Mouse (Mus musculus) hindbrain, embryonic 10.5 days (tissue): Measurements from ENCODE around the gene Adam10. TPM values are rescaled to one million over a fixed set of nuclear protein-coding genes. Genes with fewer than 3 reads are reported as not detected.

Experiments
- DNase-seq: peaks from one replicate; pipeline ENCODE4 v3.0.0-alpha.2; 2017; ENCODE audit warnings: low spot score
- H3K27ac ChIP-seq: fragments of 300-500 bp; sonication (generic); 2 replicates; pipeline ENCODE4 v1.5.1; 2016; ENCODE audit warnings: mild to moderate bottlenecking, moderate library complexity
- H3K27me3 ChIP-seq: fragments of 300-500 bp; sonication (generic); 2 replicates; pipeline ENCODE4 v1.6.1; 2016; ENCODE audit warnings: mild to moderate bottlenecking; ENCODE audit not compliant: poor library complexity, insufficient read depth, severe bottlenecking
- H3K36me3 ChIP-seq: fragments of 300-500 bp; sonication (generic); 2 replicates; pipeline ENCODE4 v1.6.1; 2016; ENCODE audit warnings: mild to moderate bottlenecking, moderate library complexity
- H3K4me1 ChIP-seq: fragments of 300-500 bp; sonication (generic); replicated peaks from 2 replicates; pipeline ENCODE4 v1.6.1; 2016; ENCODE audit warnings: mild to moderate bottlenecking
- H3K4me3 ChIP-seq: fragments of 300-500 bp; sonication (generic); 2 replicates; pipeline ENCODE4 v1.5.1; 2016; ENCODE audit warnings: mild to moderate bottlenecking, moderate library complexity
- H3K9me3 ChIP-seq: fragments of 300-500 bp; sonication (generic); 2 replicates; pipeline ENCODE4 v1.6.1; 2016; ENCODE audit warnings: mild to moderate bottlenecking, moderate library complexity
- WGBS: fragments of 180-500 bp; shearing (Covaris S2); methylation state at CpG from one replicate; pipeline ENCODE4 v1.1.7; 2016; 5-methylcytosine and 5-hydroxymethylcytosine counted together
- polyA plus RNA-seq: library from polyadenylated mRNA; unstranded; fragments of >200 nt; fragmentation: Nextera tagmentation; extraction: Ambion mirVana; gene quantifications from 2 replicates; pipeline ENCODE4 v1.2.1, GENCODE M21; 2016

Adam10 gene
- polyA plus RNA-seq: 52.2 and 62.8 TPM in 2 replicates

GRCm38 (mm10) chr9:70678682-70679131 is at the start of gene Adam10:
Gene Adam10 (plus strand): TSS chr9:70678997.
- 1% methylated on average over 48 of the region's 48 CpGs for WGBS
- H3K4me3 ChIP-seq: peak within 1 kb of the TSS; percentile 98
- H3K36me3 ChIP-seq: no peaks in the 10 kb centered on the region

GRCm38 (mm10) chr9:70629711-70630110 is 49.1 kb upstream of the Adam10 start:
- Histone ChIP-seq H3K4me1 (no peaks in the 10 kb centered on the region), H3K4me3 (no peak overlapping the region), H3K27me3 (no peaks in the 10 kb centered on the region), H3K27ac (no peak overlapping the region), H3K9me3 (no peaks in the 10 kb centered on the region), H3K36me3 (peaks cover 5% of the 10 kb centered on the region)
- WGBS: 96% methylated on average over 2 of the region's 2 CpGs
- no peak for DNase-seq

More at GRCm38 (mm10) chr9:70678682-70679131, at the start of gene Adam10:
- DNase-seq: peak; percentile 99
- Histone ChIP-seq H3K9me3 (no peaks in the 10 kb centered on the region), H3K4me1 (peaks cover 32% of the 10 kb centered on the region), H3K27me3 (no peaks in the 10 kb centered on the region), H3K27ac (peak within 1 kb of the TSS; percentile 99)

GRCm38 (mm10) chr9:70631665-70632064 is 47.1 kb upstream of the Adam10 start:
- DNase-seq: no peak
- H3K4me1 ChIP-seq: no peaks in the 10 kb centered on the region
- 33% methylated on average over 5 of the region's 5 CpGs for WGBS
- no peak overlapping the region for H3K27ac ChIP-seq
- H3K4me3 ChIP-seq: no peak overlapping the region
- H3K9me3 ChIP-seq: no peaks in the 10 kb centered on the region
- H3K27me3 ChIP-seq: no peaks in the 10 kb centered on the region
- H3K36me3 ChIP-seq: no peaks in the 10 kb centered on the region

GRCm38 (mm10) chr9:70636748-70637147 is 42.0 kb upstream of the Adam10 start:
- Histone ChIP-seq H3K27ac (no peak overlapping the region), H3K27me3 (no peaks in the 10 kb centered on the region), H3K4me1 (no peaks in the 10 kb centered on the region), H3K36me3 (no peaks in the 10 kb centered on the region), H3K4me3 (no peak overlapping the region), H3K9me3 (no peaks in the 10 kb centered on the region)
- WGBS: 86% methylated on average over 2 of the region's 2 CpGs
- no peak for DNase-seq

- DNase-seq: no peak
- no peaks in the 10 kb centered on the region for H3K36me3 ChIP-seq
- H3K9me3 ChIP-seq: no peaks in the 10 kb centered on the region
- H3K27me3 ChIP-seq: no peaks in the 10 kb centered on the region
- no peak overlapping the region for H3K4me3 ChIP-seq
- no peak overlapping the region for H3K27ac ChIP-seq
- H3K4me1 ChIP-seq: peaks cover 12% of the 10 kb centered on the region
- 89% methylated on average over 2 of the region's 2 CpGs for WGBS
Measured at GRCm38 (mm10) chr9:70650260-70650659, 28.5 kb upstream of the Adam10 start.

- Histone ChIP-seq H3K4me3 (no peak overlapping the region), H3K9me3 (no peaks in the 10 kb centered on the region), H3K27ac (no peak overlapping the region), H3K4me1 (peaks cover 18% of the 10 kb centered on the region), H3K36me3 (no peaks in the 10 kb centered on the region), H3K27me3 (no peaks in the 10 kb centered on the region)
- DNase-seq: no peak
- 95% methylated on average over 1 of the region's 1 CpGs for WGBS
Measured at GRCm38 (mm10) chr9:70650994-70651393, 27.8 kb upstream of the Adam10 start.

GRCm38 (mm10) chr9:70652221-70652620 is 26.6 kb upstream of the Adam10 start:
- no peak overlapping the region for H3K27ac ChIP-seq
- no peaks in the 10 kb centered on the region for H3K9me3 ChIP-seq
- no peaks in the 10 kb centered on the region for H3K36me3 ChIP-seq
- no peak overlapping the region for H3K4me3 ChIP-seq
- DNase-seq: no peak
- WGBS: 78% methylated on average over 2 of the region's 2 CpGs
- H3K27me3 ChIP-seq: no peaks in the 10 kb centered on the region
- peaks cover 26% of the 10 kb centered on the region for H3K4me1 ChIP-seq

- no peaks in the 10 kb centered on the region for H3K27me3 ChIP-seq
- no peaks in the 10 kb centered on the region for H3K36me3 ChIP-seq
- H3K4me1 ChIP-seq: peaks cover 29% of the 10 kb centered on the region
- no peaks in the 10 kb centered on the region for H3K9me3 ChIP-seq
- DNase-seq: no peak
- WGBS: 81% methylated on average over 2 of the region's 2 CpGs
- H3K27ac ChIP-seq: no peak overlapping the region
- no peak overlapping the region; the same call in 1 of the 2 replicates for H3K4me3 ChIP-seq
Measured at GRCm38 (mm10) chr9:70653875-70654274, 24.9 kb upstream of the Adam10 start.

- Histone ChIP-seq H3K4me3 (peak overlapping the region; percentile 9), H3K27ac (no peak overlapping the region)
- no peak for DNase-seq
Measured at GRCm38 (mm10) chr9:70654496-70654895, 24.3 kb upstream of the Adam10 start.

GRCm38 (mm10) chr9:70655764-70656129 is 23.1 kb upstream of the Adam10 start:
- 52% methylated on average over 2 of the region's 2 CpGs for WGBS
- Histone ChIP-seq H3K27ac (no peak overlapping the region), H3K36me3 (no peaks in the 10 kb centered on the region), H3K27me3 (no peaks in the 10 kb centered on the region), H3K4me3 (peak overlapping the region; percentile 91), H3K4me1 (peaks cover 29% of the 10 kb centered on the region), H3K9me3 (no peaks in the 10 kb centered on the region)
- DNase-seq: no peak

More at GRCm38 (mm10) chr9:70654496-70654895, 24.3 kb upstream of the Adam10 start:
- Histone ChIP-seq H3K9me3 (no peaks in the 10 kb centered on the region), H3K4me1 (peaks cover 29% of the 10 kb centered on the region), H3K27me3 (no peaks in the 10 kb centered on the region), H3K36me3 (no peaks in the 10 kb centered on the region)
- 70% methylated on average over 4 of the region's 4 CpGs for WGBS

GRCm38 (mm10) chr9:70656130-70657007 is 22.4 kb upstream of the Adam10 start, which contains the start of gene Gm10642:
Gene Gm10642 (plus strand): TSS chr9:70656251.
- H3K9me3 ChIP-seq: no peaks in the 10 kb centered on the region
- H3K36me3 ChIP-seq: no peaks in the 10 kb centered on the region
- WGBS: under 1% methylated on average over 72 of the region's 72 CpGs
- H3K4me1 ChIP-seq: peaks cover 29% of the 10 kb centered on the region
- no peak for DNase-seq
- H3K27ac ChIP-seq: peak within 1 kb of the TSS; percentile 93
- H3K27me3 ChIP-seq: no peaks in the 10 kb centered on the region
- H3K4me3 ChIP-seq: peak within 1 kb of the TSS; percentile 91

- 3% methylated on average over 67 of the region's 67 CpGs for WGBS
Measured at GRCm38 (mm10) chr9:70657013-70657967, 21.5 kb upstream of the Adam10 start, which contains the start of gene Mindy2. Gene Mindy2 (minus strand): TSS chr9:70657174.

More at GRCm38 (mm10) chr9:70657013-70657967, 21.5 kb upstream of the Adam10 start, which contains the start of gene Mindy2:
- DNase-seq: peak; percentile 95
- Histone ChIP-seq H3K27ac (peak within 1 kb of the TSS; percentile 93), H3K36me3 (no peaks in the 10 kb centered on the region), H3K9me3 (no peaks in the 10 kb centered on the region), H3K27me3 (no peaks in the 10 kb centered on the region), H3K4me3 (peak within 1 kb of the TSS; percentile 91), H3K4me1 (peaks cover 29% of the 10 kb centered on the region)
